Mouse (Mus musculus) CD4-positive, CD25-positive, alpha-beta regulatory T cell, adult 2 months (primary cell): ENCODE data around the gene Tnfrsf11a.
A peak's percentile ranks its signal among the peaks of the same experiment; 100 is the strongest.
"Not testable (repeated sequence)": the region's sequence is repeated elsewhere in the genome, so short reads cannot be mapped to it uniquely, and the experiment has no call there.

Source experiments
- DNase-seq: peaks from one replicate; pipeline ENCODE4 v3.0.0-alpha.2; 2012; ENCODE audit warnings: low read depth, low spot score

Gene Tnfrsf11a

GRCm38 (mm10) chr1:105785146-105785545 lies 4.6 kb downstream of the Tnfrsf11a start:
- no peak for DNase-seq

GRCm38 (mm10) chr1:105786731-105787357 lies 6.3 kb downstream of the Tnfrsf11a start:
- DNase-seq, result no peak

- DNase-seq, result no peak
Measured at GRCm38 (mm10) chr1:105790103-105790502, 9.6 kb downstream of the Tnfrsf11a start.

DNA sequence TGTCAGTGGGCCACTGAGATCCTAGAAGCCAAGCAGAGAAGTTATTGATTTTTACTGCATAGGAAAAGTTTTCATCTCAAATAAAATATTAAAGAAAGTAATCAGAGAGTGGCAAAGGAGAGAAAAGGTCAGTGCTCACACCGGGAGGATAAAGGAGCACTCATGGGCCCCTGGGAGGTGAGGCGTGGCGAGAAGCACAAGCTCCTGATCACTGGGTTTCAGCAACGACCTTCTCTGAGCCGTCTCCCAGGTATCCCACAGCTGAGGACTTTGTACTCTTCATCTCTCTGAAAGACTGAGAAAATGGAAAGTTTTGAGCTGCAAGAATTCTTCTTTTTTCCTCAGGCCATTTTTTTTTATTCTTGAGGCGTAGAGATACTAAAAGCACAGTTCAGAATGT lies 14.2 kb downstream of the Tnfrsf11a start:
- DNase-seq, result no peak

DNA sequence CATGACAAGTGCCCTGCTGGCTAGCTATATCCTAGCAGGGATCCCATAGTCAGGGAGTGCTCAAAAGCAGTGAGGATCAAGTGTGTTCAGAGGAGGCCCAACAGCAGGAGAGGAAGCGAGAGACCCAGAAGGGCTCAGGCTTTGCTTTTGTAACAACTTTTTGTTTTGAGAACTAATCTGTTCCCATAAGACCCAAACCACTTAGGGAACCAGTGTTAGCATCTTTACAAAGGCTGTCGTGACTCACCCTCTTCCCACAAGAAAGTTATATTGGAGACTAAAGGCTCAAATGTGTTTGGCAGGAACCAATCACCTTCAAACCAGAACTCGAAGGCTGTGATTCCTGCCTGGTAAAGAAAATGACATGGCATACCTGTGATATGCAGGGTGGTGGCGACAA lies 15.2 kb downstream of the Tnfrsf11a start:
- no peak for DNase-seq

DNA sequence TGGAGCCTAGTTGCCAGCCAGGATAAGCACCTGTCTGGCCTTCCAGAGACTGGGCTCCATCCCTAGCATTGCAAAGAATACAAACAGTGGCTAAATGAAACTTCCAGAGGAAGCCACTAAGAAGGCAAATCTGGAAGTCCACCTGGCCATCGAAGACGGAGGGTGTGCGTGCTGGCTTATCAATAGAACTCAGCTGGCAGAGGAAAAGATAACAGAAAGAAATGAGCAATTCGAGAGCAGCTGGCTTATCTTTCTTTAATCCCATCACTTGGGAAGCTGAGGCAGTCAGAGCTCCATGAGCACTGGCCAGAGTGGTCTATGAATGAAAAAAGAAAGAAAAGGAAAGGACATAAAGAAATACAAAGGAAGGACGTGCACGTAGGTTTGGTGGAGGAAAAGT lies 20.1 kb downstream of the Tnfrsf11a start:
- no peak for DNase-seq

DNA sequence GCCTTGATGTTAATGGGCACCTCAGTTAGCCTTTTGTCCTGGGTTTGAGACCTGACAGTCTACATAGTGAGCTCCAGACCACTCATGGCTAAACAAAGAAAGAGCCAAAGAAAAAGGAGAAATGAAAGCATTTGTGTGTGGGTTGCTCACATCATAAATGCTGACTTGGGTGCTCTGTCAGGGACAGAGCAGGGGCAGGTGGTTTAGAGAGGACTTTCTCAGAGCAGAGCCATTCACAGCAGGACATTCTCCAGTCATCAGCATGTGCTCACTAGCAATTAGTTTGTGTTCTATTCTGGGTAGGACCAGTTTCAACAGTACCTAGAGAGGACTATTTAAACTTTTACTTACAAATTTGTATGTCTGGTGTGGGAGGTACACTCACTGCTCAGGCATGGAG lies 20.7 kb downstream of the Tnfrsf11a start:
- no peak for DNase-seq

DNA sequence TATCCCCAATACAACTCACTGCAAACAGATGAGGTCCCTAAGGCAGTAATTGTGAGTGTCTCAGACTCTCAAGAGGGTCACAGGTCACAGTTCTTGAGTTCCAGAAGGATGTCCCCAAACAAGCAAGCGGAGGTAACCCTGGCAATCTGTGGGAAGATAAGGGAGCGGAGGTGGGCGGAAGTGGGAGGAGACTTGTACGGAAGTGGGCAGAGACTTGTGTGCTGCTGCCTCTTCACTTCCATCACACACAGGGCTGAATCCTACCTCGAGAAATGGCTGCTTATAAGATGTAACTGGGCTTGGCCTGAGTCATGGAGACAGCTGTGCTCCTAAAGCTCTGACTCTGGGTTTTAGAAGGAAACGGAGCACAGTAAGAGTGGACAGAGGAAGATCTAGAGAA lies 22.4 kb downstream of the Tnfrsf11a start:
- peak; percentile 61 for DNase-seq

DNA sequence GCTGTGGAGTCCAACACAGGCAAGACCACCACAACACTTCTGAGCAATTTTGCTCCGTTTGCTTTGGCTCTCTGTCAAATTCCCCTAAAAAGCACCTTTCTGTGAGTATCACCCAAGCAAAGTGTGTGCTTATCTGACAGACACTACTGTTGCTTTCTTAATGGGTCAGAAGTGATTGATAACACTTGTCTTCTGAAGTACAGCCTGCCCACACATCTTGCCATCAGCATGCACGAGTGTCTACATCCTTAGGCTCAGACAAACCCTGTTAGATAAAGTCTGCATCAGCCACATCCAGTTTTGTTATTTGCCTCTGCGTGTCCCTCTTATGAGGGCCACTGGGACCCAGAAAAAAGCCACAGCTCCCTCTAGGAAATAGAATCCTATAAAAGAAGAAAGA lies 23.8 kb downstream of the Tnfrsf11a start:
- DNase-seq, result no peak

- no peak for DNase-seq
Measured at GRCm38 (mm10) chr1:105805565-105805964, 25.0 kb downstream of the Tnfrsf11a start.

- no peak for DNase-seq
Measured at GRCm38 (mm10) chr1:105807028-105807722, 26.7 kb downstream of the Tnfrsf11a start.

DNA sequence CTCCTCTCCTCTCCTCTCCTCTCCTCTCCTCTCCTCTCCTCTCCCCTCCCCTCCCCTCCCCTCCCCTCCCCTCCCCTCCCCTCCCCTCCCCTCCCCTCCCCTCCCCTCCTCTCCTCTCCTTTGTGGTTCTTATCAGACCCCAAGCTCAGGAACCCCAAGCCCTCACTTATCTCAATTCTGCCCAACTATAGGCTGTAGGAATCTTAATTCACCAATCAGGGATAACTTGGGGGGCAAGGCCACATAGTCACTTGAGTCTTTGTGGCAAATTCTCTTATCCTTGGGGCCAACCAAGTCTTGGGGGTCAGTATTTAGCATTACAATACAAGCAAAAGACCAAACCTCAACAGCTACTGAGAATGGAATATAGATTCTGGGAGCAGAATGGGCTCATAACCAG lies 31.5 kb downstream of the Tnfrsf11a start:
- DNase-seq, result not testable (repeated sequence)

DNA sequence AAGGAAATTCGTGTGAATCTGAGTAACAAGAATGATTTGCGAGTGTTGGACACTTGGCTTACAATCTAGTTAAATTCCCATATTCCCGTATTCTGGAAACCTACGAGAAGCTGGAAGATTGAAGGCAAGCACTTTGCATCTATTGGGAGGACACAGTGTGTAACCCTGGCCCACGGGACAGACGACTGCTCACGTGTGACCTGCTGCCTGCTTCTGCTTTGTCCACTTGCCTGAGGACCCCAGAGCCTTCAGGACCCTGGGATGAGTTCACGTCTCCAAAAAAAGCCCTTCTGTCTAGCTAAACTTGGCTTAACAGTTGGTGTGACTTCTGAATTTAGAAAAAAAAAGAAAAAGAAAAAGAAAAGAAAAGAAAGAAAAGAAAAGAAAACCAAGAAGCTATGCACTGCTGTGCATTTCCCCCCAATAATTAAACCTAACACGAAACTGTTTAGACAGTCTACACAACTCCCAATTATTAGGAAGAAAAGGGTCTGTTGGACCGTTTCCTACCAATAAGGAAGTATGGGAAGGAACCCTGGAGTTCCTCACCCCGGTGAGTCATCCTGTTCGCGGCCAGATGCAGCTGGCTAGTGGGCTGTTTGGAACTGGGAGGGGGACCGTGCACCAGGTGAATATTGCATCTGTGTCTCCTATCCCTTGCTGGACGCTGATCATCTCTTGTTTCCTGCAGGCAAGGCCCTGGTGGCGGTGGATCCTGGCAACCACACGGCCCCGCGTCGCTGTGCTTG lies 32.6 kb downstream of the Tnfrsf11a start:
- DNase-seq, result no peak

GRCm38 (mm10) chr1:105813709-105814061 lies 33.2 kb downstream of the Tnfrsf11a start:
- DNase-seq, result no peak

DNA sequence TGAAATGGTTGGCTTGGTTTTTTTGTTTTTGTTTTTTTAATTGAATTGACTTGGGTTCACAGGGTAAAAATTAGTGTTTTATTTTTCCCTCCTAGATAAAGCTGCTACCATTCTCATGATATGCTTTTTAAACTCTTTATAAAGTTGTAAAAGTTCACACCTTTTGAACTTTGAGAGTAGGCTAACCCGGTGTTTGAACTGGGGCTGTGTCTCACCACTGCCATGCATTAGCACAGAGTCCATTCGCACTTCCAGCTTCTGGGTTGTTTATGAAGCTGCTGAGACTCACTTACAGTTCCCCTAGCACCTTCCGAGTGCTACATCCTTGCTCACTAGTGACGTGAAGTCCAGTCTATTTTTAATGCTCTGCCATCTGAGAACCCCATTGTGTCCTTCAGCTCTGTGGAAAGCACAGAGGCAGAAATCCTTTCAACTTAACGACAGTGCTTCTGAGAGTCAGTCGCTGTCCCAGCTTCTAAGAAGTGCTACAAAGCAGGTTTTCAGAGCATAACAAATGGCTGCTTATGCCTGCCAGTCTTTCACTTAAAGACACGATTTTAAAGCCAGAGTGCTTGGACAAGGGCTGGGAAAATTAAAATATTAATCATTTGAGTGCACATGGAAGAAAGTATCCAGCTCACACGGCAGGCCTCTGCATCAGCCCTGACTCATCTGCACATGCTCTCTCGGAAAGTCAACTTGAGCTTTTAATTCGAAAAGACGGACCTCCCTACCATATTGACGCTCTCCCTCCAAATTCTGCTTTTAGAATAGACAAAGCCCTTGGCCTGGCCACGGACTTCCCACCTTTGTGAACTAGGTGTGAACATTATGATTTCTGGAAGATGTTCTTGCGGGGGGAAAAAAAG lies 34.1 kb downstream of the Tnfrsf11a start:
- DNase-seq, result no peak

GRCm38 (mm10) chr1:105815310-105815709 lies 34.8 kb downstream of the Tnfrsf11a start:
- no peak for DNase-seq

GRCm38 (mm10) chr1:105815736-105816135 lies 35.2 kb downstream of the Tnfrsf11a start:
- no peak for DNase-seq

- no peak for DNase-seq
Measured at GRCm38 (mm10) chr1:105819031-105819430, 38.5 kb downstream of the Tnfrsf11a start.

DNA sequence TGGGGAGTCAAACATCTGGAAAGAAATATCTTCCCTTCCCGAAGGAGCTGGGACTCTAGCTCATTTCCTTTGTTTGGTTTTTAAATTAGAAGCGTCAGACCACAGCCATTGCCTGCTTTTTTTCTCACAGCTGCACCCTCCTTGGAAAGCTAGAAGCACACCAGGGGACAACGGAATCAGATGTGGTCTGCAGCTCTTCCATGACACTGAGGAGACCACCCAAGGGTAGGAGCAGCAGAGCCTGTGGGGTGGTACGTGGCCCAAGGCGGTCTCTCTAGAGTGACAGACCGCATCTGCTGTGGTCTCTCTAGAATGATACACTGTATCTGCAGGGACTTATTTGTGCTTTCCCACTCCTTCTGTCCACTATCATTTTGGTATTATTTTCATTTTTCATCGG lies 39.2 kb downstream of the Tnfrsf11a start:
- no peak for DNase-seq

DNA sequence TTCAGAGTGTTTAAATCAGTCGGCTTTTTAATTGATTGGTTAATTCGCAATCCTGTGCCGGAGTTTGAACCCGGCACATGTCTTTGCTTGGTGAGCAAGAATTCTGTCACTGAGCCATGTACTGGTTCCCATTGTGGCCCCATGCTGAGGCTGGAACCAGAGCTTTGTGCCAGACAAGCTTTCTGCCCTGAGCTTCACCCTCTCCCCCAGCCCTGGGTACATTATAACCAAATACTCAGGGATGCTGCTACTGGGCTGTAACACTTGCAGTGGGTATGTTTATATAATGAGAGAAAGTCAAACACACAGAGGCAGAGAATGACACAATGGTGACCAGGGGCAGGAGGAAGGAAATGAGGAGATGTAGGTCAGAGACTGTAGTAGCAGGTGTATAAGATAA lies 43.8 kb downstream of the Tnfrsf11a start:
- no peak for DNase-seq

GRCm38 (mm10) chr1:105824980-105825379 lies 44.5 kb downstream of the Tnfrsf11a start:
- DNase-seq, result no peak

GRCm38 (mm10) chr1:105827374-105827773 lies 46.9 kb downstream of the Tnfrsf11a start:
- DNase-seq, result no peak
